Mouse (Mus musculus) ES-E14 (cell line): Measurements from ENCODE around the gene Zfhx3. TPM values are rescaled to one million over a fixed set of nuclear protein-coding genes. Genes with fewer than 3 reads are reported as not detected.

Experiments used
- DNase-seq: peaks from one replicate; pipeline ENCODE4 v3.0.0-alpha.2; 2013; ENCODE audit warnings: low read depth, low spot score
- H3K27ac ChIP-seq: 2 replicates; pipeline ENCODE4 v1.5.1; 2012; ENCODE audit warnings: low read depth, mild to moderate bottlenecking, low read length, moderate library complexity, mixed read lengths; ENCODE audit not compliant: poor library complexity, insufficient read depth, severe bottlenecking
- H3K36me3 ChIP-seq: 2 replicates; pipeline ENCODE4 v1.6.1; 2012; ENCODE audit warnings: mild to moderate bottlenecking, low read length, moderate library complexity, mixed read lengths; ENCODE audit not compliant: control insufficient read depth, poor library complexity, insufficient read depth, severe bottlenecking
- H3K4me1 ChIP-seq, 2 experiments: fragments of 150-350 bp in 1 of 2; sonication (generic) in 1 of 2; 2 replicates each; pipeline ENCODE4 v1.6.1; 2012; ENCODE audit warnings: low read length in 2 of 2, mild to moderate bottlenecking in 1 of 2, mixed read lengths in 1 of 2; ENCODE audit not compliant: control insufficient read depth in 2 of 2, insufficient read depth in 2 of 2, poor library complexity in 1 of 2
- H3K4me3 ChIP-seq, 2 experiments: fragments of 150-350 bp in 1 of 2; sonication (generic) in 1 of 2; 2 replicates each; pipeline ENCODE4 v1.5.1; 2012; ENCODE audit warnings: low read length in 2 of 2, low read depth in 1 of 2, mild to moderate bottlenecking in 1 of 2, mixed read lengths in 1 of 2; ENCODE audit not compliant: insufficient read depth in 1 of 2, poor library complexity in 1 of 2, severe bottlenecking in 1 of 2
- H3K9ac ChIP-seq: 2 replicates; pipeline ENCODE4 v1.6.1; 2012; ENCODE audit warnings: low read depth, mild to moderate bottlenecking, low read length, mixed read lengths; ENCODE audit not compliant: poor library complexity, insufficient read depth, severe bottlenecking
- H3K9me3 ChIP-seq: fragments of 150-350 bp; sonication (generic); 2 replicates; pipeline ENCODE4 v1.6.1; 2012; ENCODE audit warnings: low read depth, mild to moderate bottlenecking, low read length; ENCODE audit not compliant: control insufficient read depth, insufficient read depth
- CHD2 ChIP-seq: IDR thresholded peaks from 2 replicates; pipeline ENCODE4 v1.6.1; 2014; ENCODE audit warnings: mild to moderate bottlenecking, low read depth, low read length, inconsistent platforms
- HCFC1 ChIP-seq: IDR thresholded peaks from 2 replicates; pipeline ENCODE4 v1.6.1; 2012; ENCODE audit warnings: low read length, inconsistent platforms, borderline replicate concordance; ENCODE audit not compliant: insufficient read depth
- MAFK ChIP-seq: IDR thresholded peaks from 2 replicates; pipeline ENCODE4 v1.6.1; 2014; ENCODE audit warnings: mild to moderate bottlenecking, low read depth, low read length, inconsistent platforms; ENCODE audit not compliant: insufficient read depth
- ZC3H11A ChIP-seq: IDR thresholded peaks from 2 replicates; pipeline ENCODE4 v1.6.1; 2012; ENCODE audit warnings: low read depth, mild to moderate bottlenecking, inconsistent platforms, low read length, borderline replicate concordance
- ZNF384 ChIP-seq: IDR thresholded peaks from 2 replicates; pipeline ENCODE4 v1.6.1; 2012; ENCODE audit warnings: low read depth, low read length, inconsistent platforms
- in situ Hi-C, 2 experiments: fragments of 600-800 bp; cut with MboI; formaldehyde crosslinking; loops; one replicate each; pipeline ENCODE4 v1.15.1; 2025; ENCODE audit warnings: low sequenced_read_pairs in 2 of 2, inconsistent platforms in 1 of 2; ENCODE audit not compliant: unreplicated experiment in 2 of 2
- total RNA-seq: library from RNA; depleted of rRNA; stranded (reverse); fragments of 300-350 nt; gene quantifications from 2 replicates; pipeline ENCODE4 v1.2.3, GENCODE M21; 2012

Zfhx3 gene
- total RNA-seq, 1 experiment, result 8.8 TPM

GRCm38 (mm10) chr8:107946888-107947287 lies 4.4 kb downstream of the Zfhx3 start:
- no peak for DNase-seq
- no peak overlapping the region for H3K27ac ChIP-seq
- in situ Hi-C loops, result no loop called here
- no peak overlapping the region for H3K4me3 ChIP-seq
- H3K9me3 ChIP-seq, result no peaks in the 10 kb centered on the region
- no peaks in the 10 kb centered on the region for H3K36me3 ChIP-seq
- no peak overlapping the region for H3K9ac ChIP-seq
- peaks cover 0 to 5% of the 10 kb centered on the region in 2 experiments; a peak in 1 of 4 replicates for H3K4me1 ChIP-seq
- TF ChIP-seq ZNF384 (no peak), CHD2 (no peak), HCFC1 (no peak), ZC3H11A (no peak), MAFK (no peak)

GRCm38 (mm10) chr8:107955887-107956286 lies 13.4 kb downstream of the Zfhx3 start:
- Histone ChIP-seq H3K4me3 (no peak overlapping the region), H3K27ac (no peak overlapping the region), H3K36me3 (no peaks in the 10 kb centered on the region), H3K9ac (no peak overlapping the region), H3K9me3 (no peaks in the 10 kb centered on the region), H3K4me1 (no peaks in the 10 kb centered on the region)
- TF ChIP-seq ZNF384, result no peak
- no peak for TF ChIP-seq MAFK
- no peak for TF ChIP-seq HCFC1
- TF ChIP-seq ZC3H11A, result no peak
- no peak for TF ChIP-seq CHD2
- no peak for DNase-seq
- in situ Hi-C loops, result no loop called here

- Histone ChIP-seq H3K27ac (no peak overlapping the region), H3K4me3 (no peak overlapping the region), H3K9ac (no peak overlapping the region), H3K9me3 (no peaks in the 10 kb centered on the region), H3K4me1 (no peaks in the 10 kb centered on the region), H3K36me3 (no peaks in the 10 kb centered on the region)
- no peak for DNase-seq
- no peak for TF ChIP-seq MAFK
- no peak for TF ChIP-seq HCFC1
- TF ChIP-seq CHD2, result no peak
- in situ Hi-C loops, result no loop called here
These were observed 15.1 kb downstream of the Zfhx3 start for GRCm38 (mm10) chr8:107957566-107957965.

GRCm38 (mm10) chr8:107960466-107960865 lies 18.0 kb downstream of the Zfhx3 start:
- H3K4me1 ChIP-seq, result no peaks in the 10 kb centered on the region
- H3K36me3 ChIP-seq, result no peaks in the 10 kb centered on the region
- no peak for DNase-seq
- no peak overlapping the region for H3K9ac ChIP-seq
- TF ChIP-seq HCFC1 (no peak), CHD2 (no peak), MAFK (no peak), ZC3H11A (no peak), ZNF384 (no peak)
- no peak overlapping the region for H3K27ac ChIP-seq
- H3K4me3 ChIP-seq, result no peak overlapping the region
- in situ Hi-C loops, result no loop called here
- no peaks in the 10 kb centered on the region for H3K9me3 ChIP-seq

- in situ Hi-C loops, result no loop called here
These were observed 18.4 kb downstream of the Zfhx3 start for GRCm38 (mm10) chr8:107960878-107961277.

More at GRCm38 (mm10) chr8:107960878-107961277, 18.4 kb downstream of the Zfhx3 start:
- no peak overlapping the region for H3K27ac ChIP-seq
- no peak overlapping the region for H3K4me3 ChIP-seq
- H3K9me3 ChIP-seq, result no peaks in the 10 kb centered on the region
- DNase-seq, result no peak
- no peaks in the 10 kb centered on the region for H3K36me3 ChIP-seq
- no peak for TF ChIP-seq HCFC1
- no peak for TF ChIP-seq ZC3H11A
- no peak for TF ChIP-seq ZNF384
- no peak for TF ChIP-seq MAFK
- TF ChIP-seq CHD2, result no peak
- no peaks in the 10 kb centered on the region for H3K4me1 ChIP-seq
- no peak overlapping the region for H3K9ac ChIP-seq
